Mouse (Mus musculus) kidney, postnatal 4 days (tissue): ENCODE results near the gene Hip1.

Experiments used
- DNase-seq, 2 experiments: peaks; one replicate each; pipeline ENCODE4 v3.0.0; 2021; ENCODE audit warnings: mixed read lengths in 2 of 2

The Hip1 gene

GRCm38 (mm10) chr5:135367841-135368240 is 177.1 kb downstream of the Hip1 start:
- DNase-seq = peak in 1 of 2 experiments; percentile 22

- DNase-seq = peak; percentile 60 to 66
Measured at GRCm38 (mm10) chr5:135363540-135363939, 181.4 kb downstream of the Hip1 start.

GRCm38 (mm10) chr5:135362572-135362971 is 182.3 kb downstream of the Hip1 start:
- DNase-seq = no peak

DNA sequence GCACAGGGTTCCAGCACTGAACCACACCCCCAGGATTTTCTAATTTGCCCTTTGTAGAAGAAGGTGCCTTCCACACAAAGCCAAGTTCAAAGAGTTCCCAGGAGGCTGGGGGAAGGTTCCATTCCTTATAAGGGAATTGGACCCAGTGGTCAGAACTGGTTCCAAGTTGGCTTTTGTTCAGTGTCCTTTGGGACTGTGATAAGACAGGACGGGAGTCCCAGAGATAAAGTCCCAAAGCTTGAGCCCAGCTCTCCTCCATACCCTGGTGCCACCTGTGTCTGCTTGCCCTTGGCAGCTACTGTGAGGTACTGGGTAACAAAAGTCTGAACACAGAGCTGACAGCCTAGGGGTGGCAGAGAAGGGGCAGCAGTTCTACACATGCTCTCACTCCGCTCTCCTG is 185.1 kb downstream of the Hip1 start:
- no peak for DNase-seq

- no peak for DNase-seq
Measured at GRCm38 (mm10) chr5:135357556-135357955, 187.4 kb downstream of the Hip1 start.
